Mouse (Mus musculus) bone marrow macrophage, adult 2 months (primary cell): Measurements from ENCODE around the gene Ciapin1. TPM values are rescaled to one million over a fixed set of nuclear protein-coding genes. Genes with fewer than 3 reads are reported as not detected.

Source experiments
- H3K27ac ChIP-seq: 2 replicates; pipeline ENCODE4 v1.5.1; 2012; ENCODE audit warnings: low read depth, low read length; ENCODE audit not compliant: insufficient read depth
- H3K4me1 ChIP-seq: 2 replicates; pipeline ENCODE4 v1.6.1; 2012; ENCODE audit warnings: low read length; ENCODE audit not compliant: control insufficient read depth, insufficient read depth
- H3K4me3 ChIP-seq: 2 replicates; pipeline ENCODE4 v1.5.1; 2012; ENCODE audit warnings: mild to moderate bottlenecking, low read length, moderate library complexity; ENCODE audit not compliant: insufficient read depth
- CTCF ChIP-seq: IDR thresholded peaks from 2 replicates; pipeline ENCODE4 v1.5.1; 2012; ENCODE audit warnings: low read depth, mild to moderate bottlenecking, low read length, moderate library complexity
- POLR2A ChIP-seq: IDR thresholded peaks from 2 replicates; pipeline ENCODE4 v1.6.1; 2012; ENCODE audit warnings: mild to moderate bottlenecking, low read depth, low read length, borderline replicate concordance
- polyA plus RNA-seq: library from polyadenylated mRNA; stranded (reverse); fragments of >200 nt; gene quantifications from 2 replicates; pipeline ENCODE4 v1.2.4, GENCODE M21; 2012; ENCODE audit not compliant: missing spikeins, insufficient read depth, insufficient read length

The Ciapin1 gene
- polyA plus RNA-seq, 1 experiment = 19.7 TPM

GRCm38 (mm10) chr8:94773048-94773447, 65.1 kb downstream of the Ciapin1 start:
- TF ChIP-seq CTCF (no peak), POLR2A (no peak)
- no peak overlapping the region for H3K4me3 ChIP-seq
- peaks cover 20% of the 10 kb centered on the region for H3K4me1 ChIP-seq

GRCm38 (mm10) chr8:94771941-94772670, 66.1 kb downstream of the Ciapin1 start, which contains the start of gene Cx3cl1:
TSS of gene Cx3cl1 (plus strand) at chr8:94772009.
- Histone ChIP-seq H3K4me3 (peak within 1 kb of the TSS; percentile 51), H3K27ac (no peak within 1 kb of the TSS), H3K4me1 (peaks cover 12% of the 10 kb centered on the region)
- no peak for TF ChIP-seq POLR2A
- TF ChIP-seq CTCF = no peak

More at GRCm38 (mm10) chr8:94773048-94773447, 65.1 kb downstream of the Ciapin1 start:
- H3K27ac ChIP-seq = no peak overlapping the region

GRCm38 (mm10) chr8:94770945-94771344, 67.2 kb downstream of the Ciapin1 start:
- Histone ChIP-seq H3K4me3 (no peak overlapping the region), H3K27ac (no peak overlapping the region), H3K4me1 (peaks cover 2% of the 10 kb centered on the region)
- no peak for TF ChIP-seq CTCF
- no peak for TF ChIP-seq POLR2A

Other genes with a start within 250 kb of the Ciapin1 start
- gene Rspry1, start 236.4 kb downstream of the Ciapin1 start, polyA plus RNA-seq = 22.0 and 23.8 TPM in 2 replicates
- 77.1 and 77.4 TPM in 2 replicates for gene Fam192a, start 236.4 kb downstream of the Ciapin1 start, polyA plus RNA-seq
- gene Arl2bp, start 171.8 kb downstream of the Ciapin1 start, polyA plus RNA-seq = 25.3 and 32.4 TPM in 2 replicates
- not detected in 2 replicates for gene Pllp, start 142.1 kb downstream of the Ciapin1 start, polyA plus RNA-seq
- 0.36 and 0.50 TPM in 2 replicates for gene Ccl22, start 92.8 kb downstream of the Ciapin1 start, polyA plus RNA-seq
- gene Cx3cl1, start 66.3 kb downstream of the Ciapin1 start, polyA plus RNA-seq = 0.56 and 0.76 TPM in 2 replicates
- not detected in 2 replicates for gene Ccl17, start 27.9 kb downstream of the Ciapin1 start, polyA plus RNA-seq
- gene Coq9, start within 50 bp of the Ciapin1 start, polyA plus RNA-seq = 33.1 and 34.1 TPM in 2 replicates
- gene Polr2c, start 19.1 kb upstream of the Ciapin1 start, polyA plus RNA-seq = 41.7 and 44.9 TPM in 2 replicates
- gene Dok4, start 38.0 kb upstream of the Ciapin1 start, polyA plus RNA-seq = 3.7 and 7.4 TPM in 2 replicates
- gene Ccdc102a, start 79.7 kb upstream of the Ciapin1 start, polyA plus RNA-seq = not detected in 2 replicates
- not detected in 2 replicates for gene Adgrg5, start 85.3 kb upstream of the Ciapin1 start, polyA plus RNA-seq
- 1.1 and 1.8 TPM in 2 replicates for gene Adgrg1, start 136.4 kb upstream of the Ciapin1 start, polyA plus RNA-seq
- gene Adgrg3, start 179.3 kb upstream of the Ciapin1 start, polyA plus RNA-seq = 0.23 TPM in 1 of 2 replicates, not detected in the other
- not detected in 2 replicates for gene Drc7, start 216.7 kb upstream of the Ciapin1 start, polyA plus RNA-seq
- 7.7 and 11.2 TPM in 2 replicates for gene Katnb1, start 242.8 kb upstream of the Ciapin1 start, polyA plus RNA-seq